Mouse (Mus musculus) neural tube, embryonic 15.5 days (tissue): ENCODE measurements at regions not wholly inside any gene's neighbourhood (a gene's known extent, or its start where the extent isn't known, plus 50 kb on each side); places are given as distances from the start of the nearest gene placed in this dataset.

Experiments used
- ATAC-seq: fragments of 200-750 bp; cut with Nextera tagmentation; 2 replicates; pipeline ENCODE4 v1.8.0; 2017; ENCODE audit warnings: mild to moderate bottlenecking, moderate TSS enrichment, moderate library complexity; ENCODE audit not compliant: low FRiP score
- H3K27ac ChIP-seq: fragments of 300-500 bp; sonication (generic); replicated peaks from 2 replicates; pipeline ENCODE4 v1.5.1; 2015; ENCODE audit warnings: mild to moderate bottlenecking, inconsistent platforms
- H3K27me3 ChIP-seq: fragments of 300-500 bp; sonication (generic); replicated peaks from 2 replicates; pipeline ENCODE4 v1.6.1; 2015; ENCODE audit warnings: inconsistent platforms
- H3K36me3 ChIP-seq: fragments of 300-500 bp; sonication (generic); 2 replicates; pipeline ENCODE4 v1.6.1; 2015; ENCODE audit warnings: inconsistent platforms
- H3K4me1 ChIP-seq: fragments of 300-500 bp; sonication (generic); 2 replicates; pipeline ENCODE4 v1.6.1; 2015; ENCODE audit warnings: inconsistent platforms
- H3K4me2 ChIP-seq: fragments of 300-500 bp; sonication (generic); 2 replicates; pipeline ENCODE4 v1.6.1; 2015; ENCODE audit warnings: inconsistent platforms, mild to moderate bottlenecking, moderate library complexity
- H3K4me3 ChIP-seq: fragments of 300-500 bp; sonication (generic); replicated peaks from 2 replicates; pipeline ENCODE4 v1.5.1; 2015; ENCODE audit warnings: mild to moderate bottlenecking, inconsistent platforms
- H3K9ac ChIP-seq: fragments of 300-500 bp; sonication (generic); replicated peaks from 2 replicates; pipeline ENCODE4 v1.6.1; 2015; ENCODE audit warnings: mild to moderate bottlenecking, inconsistent platforms
- H3K9me3 ChIP-seq: fragments of 300-500 bp; sonication (generic); replicated peaks from 2 replicates; pipeline ENCODE4 v1.6.1; 2016; ENCODE audit warnings: inconsistent platforms
- WGBS: fragments of 180-500 bp; shearing (Covaris S2); methylation state at CpG from one replicate; pipeline ENCODE4 v1.1.7; 2015; ENCODE audit warnings: mixed read lengths; 5-methylcytosine and 5-hydroxymethylcytosine counted together

GRCm38 (mm10) chr6:22634740-22635139, 240.6 kb upstream of the Ptprz1 start:
- 81% methylated on average over 5 of the region's 5 CpGs for WGBS
- no peak overlapping the region for H3K4me2 ChIP-seq
- no peak for ATAC-seq

GRCm38 (mm10) chr6:22591592-22591991, 235.5 kb upstream of the Fam3c start:
- peak; percentile 81 for ATAC-seq
- Histone ChIP-seq H3K4me2 (no peak overlapping the region), H3K27ac (0 out of 2 replicates have a peak overlapping the region, but pooled peaks have one; percentile 28), H3K36me3 (no peaks in the 10 kb centered on the region), H3K4me3 (no peak overlapping the region), H3K4me1 (peaks cover 4% of the 10 kb centered on the region), H3K9ac (no peak overlapping the region), H3K9me3 (no peaks in the 10 kb centered on the region), H3K27me3 (no peaks in the 10 kb centered on the region)
- 30% methylated on average over 5 of the region's 5 CpGs for WGBS

More at GRCm38 (mm10) chr6:22634740-22635139, 240.6 kb upstream of the Ptprz1 start:
- Histone ChIP-seq H3K9me3 (no peaks in the 10 kb centered on the region), H3K27ac (no peak overlapping the region), H3K36me3 (no peaks in the 10 kb centered on the region), H3K4me1 (no peaks in the 10 kb centered on the region), H3K9ac (no peak overlapping the region), H3K27me3 (no peaks in the 10 kb centered on the region), H3K4me3 (no peak overlapping the region)

- H3K9me3 ChIP-seq, result no peaks in the 10 kb centered on the region
- 70% methylated on average over 4 of the region's 4 CpGs for WGBS
- no peaks in the 10 kb centered on the region for H3K4me1 ChIP-seq
- no peaks in the 10 kb centered on the region for H3K27me3 ChIP-seq
- H3K4me3 ChIP-seq, result no peak overlapping the region
- H3K9ac ChIP-seq, result no peak overlapping the region
- no peak overlapping the region for H3K4me2 ChIP-seq
- no peak for ATAC-seq
- H3K27ac ChIP-seq, result no peak overlapping the region
- no peaks in the 10 kb centered on the region for H3K36me3 ChIP-seq
These were observed 228.8 kb upstream of the Fam3c start for GRCm38 (mm10) chr6:22584851-22585250.

GRCm38 (mm10) chr6:22572925-22573324, 216.9 kb upstream of the Fam3c start:
- no peaks in the 10 kb centered on the region for H3K4me1 ChIP-seq
- H3K4me3 ChIP-seq, result no peak overlapping the region
- no peak overlapping the region for H3K4me2 ChIP-seq
- H3K9me3 ChIP-seq, result no peaks in the 10 kb centered on the region
- ATAC-seq, result no peak
- H3K36me3 ChIP-seq, result no peaks in the 10 kb centered on the region
- no peak overlapping the region for H3K27ac ChIP-seq
- H3K9ac ChIP-seq, result no peak overlapping the region
- no peaks in the 10 kb centered on the region for H3K27me3 ChIP-seq
- 69% methylated on average over 1 of the region's 1 CpGs for WGBS

GRCm38 (mm10) chr6:22567891-22568290, 211.8 kb upstream of the Fam3c start:
- H3K4me3 ChIP-seq, result no peak overlapping the region
- no peaks in the 10 kb centered on the region for H3K36me3 ChIP-seq
- WGBS, result 92% methylated on average over 9 of the region's 9 CpGs
- no peak overlapping the region for H3K4me2 ChIP-seq
- no peaks in the 10 kb centered on the region for H3K9me3 ChIP-seq
- H3K4me1 ChIP-seq, result no peaks in the 10 kb centered on the region
- no peak for ATAC-seq
- no peak overlapping the region for H3K9ac ChIP-seq
- H3K27me3 ChIP-seq, result no peaks in the 10 kb centered on the region
- H3K27ac ChIP-seq, result no peak overlapping the region

- Histone ChIP-seq H3K36me3 (no peaks in the 10 kb centered on the region), H3K9ac (no peak overlapping the region), H3K4me2 (no peak overlapping the region), H3K27me3 (no peaks in the 10 kb centered on the region), H3K9me3 (no peaks in the 10 kb centered on the region), H3K4me1 (no peaks in the 10 kb centered on the region), H3K27ac (no peak overlapping the region), H3K4me3 (no peak overlapping the region)
- 0 out of 2 replicates have a peak, but pooled peaks have one; percentile 50 for ATAC-seq
- WGBS, result 84% methylated on average over 13 of the region's 13 CpGs
These were observed 192.5 kb upstream of the Fam3c start for GRCm38 (mm10) chr6:22548296-22549245.

GRCm38 (mm10) chr6:22541603-22542002, 185.6 kb upstream of the Fam3c start:
- H3K4me3 ChIP-seq, result no peak overlapping the region
- no peaks in the 10 kb centered on the region for H3K36me3 ChIP-seq
- no peaks in the 10 kb centered on the region for H3K4me1 ChIP-seq
- H3K9ac ChIP-seq, result no peak overlapping the region
- no peaks in the 10 kb centered on the region for H3K27me3 ChIP-seq
- H3K27ac ChIP-seq, result no peak overlapping the region
- no peaks in the 10 kb centered on the region for H3K9me3 ChIP-seq
- no peak overlapping the region for H3K4me2 ChIP-seq
- no peak for ATAC-seq
- WGBS, result 78% methylated on average over 2 of the region's 2 CpGs

GRCm38 (mm10) chr6:22538254-22538653, 182.2 kb upstream of the Fam3c start:
- Histone ChIP-seq H3K4me2 (no peak overlapping the region), H3K4me1 (no peaks in the 10 kb centered on the region), H3K9me3 (no peaks in the 10 kb centered on the region), H3K27ac (no peak overlapping the region), H3K9ac (no peak overlapping the region), H3K4me3 (no peak overlapping the region), H3K36me3 (no peaks in the 10 kb centered on the region), H3K27me3 (no peaks in the 10 kb centered on the region)
- ATAC-seq, result no peak
- WGBS, result 94% methylated on average over 4 of the region's 4 CpGs

GRCm38 (mm10) chr6:22524384-22524783, 168.3 kb upstream of the Fam3c start:
- no peak overlapping the region for H3K4me3 ChIP-seq
- no peaks in the 10 kb centered on the region for H3K27me3 ChIP-seq
- no peak for ATAC-seq
- H3K36me3 ChIP-seq, result no peaks in the 10 kb centered on the region
- H3K9me3 ChIP-seq, result no peaks in the 10 kb centered on the region
- no peak overlapping the region for H3K4me2 ChIP-seq
- no peak overlapping the region for H3K9ac ChIP-seq
- no peaks in the 10 kb centered on the region for H3K4me1 ChIP-seq
- H3K27ac ChIP-seq, result no peak overlapping the region
- 78% methylated on average over 3 of the region's 3 CpGs for WGBS

GRCm38 (mm10) chr6:22523582-22524234, 167.7 kb upstream of the Fam3c start:
- WGBS, result 86% methylated on average over 9 of the region's 9 CpGs
- no peak for ATAC-seq
- H3K4me3 ChIP-seq, result no peak overlapping the region
- no peak overlapping the region for H3K27ac ChIP-seq
- H3K9ac ChIP-seq, result no peak overlapping the region
- H3K9me3 ChIP-seq, result no peaks in the 10 kb centered on the region
- H3K4me1 ChIP-seq, result no peaks in the 10 kb centered on the region
- no peaks in the 10 kb centered on the region for H3K36me3 ChIP-seq
- no peak overlapping the region for H3K4me2 ChIP-seq
- no peaks in the 10 kb centered on the region for H3K27me3 ChIP-seq

GRCm38 (mm10) chr6:22506871-22507270, 150.8 kb upstream of the Fam3c start:
- Histone ChIP-seq H3K27ac (no peak overlapping the region), H3K4me2 (no peak overlapping the region), H3K27me3 (no peaks in the 10 kb centered on the region), H3K4me3 (no peak overlapping the region), H3K36me3 (no peaks in the 10 kb centered on the region), H3K9me3 (no peaks in the 10 kb centered on the region), H3K4me1 (no peaks in the 10 kb centered on the region), H3K9ac (no peak overlapping the region)
- WGBS, result 91% methylated on average over 1 of the region's 1 CpGs
- no peak for ATAC-seq

- WGBS, result 77% methylated on average over 9 of the region's 9 CpGs
- no peaks in the 10 kb centered on the region for H3K27me3 ChIP-seq
- no peaks in the 10 kb centered on the region for H3K4me1 ChIP-seq
- no peak for ATAC-seq
- no peak overlapping the region for H3K27ac ChIP-seq
- H3K4me2 ChIP-seq, result no peak overlapping the region
- H3K9me3 ChIP-seq, result no peaks in the 10 kb centered on the region
- H3K36me3 ChIP-seq, result no peaks in the 10 kb centered on the region
- H3K9ac ChIP-seq, result no peak overlapping the region
- H3K4me3 ChIP-seq, result no peak overlapping the region
These were observed 141.3 kb upstream of the Fam3c start for GRCm38 (mm10) chr6:22497306-22497705.
